Mouse (Mus musculus): ENCODE results near the gene Uap1l1.
"Not testable (repeated sequence)": the region's sequence is repeated elsewhere in the genome, so short reads cannot be mapped to it uniquely, and the experiment has no call there.

Gene Uap1l1

DNA sequence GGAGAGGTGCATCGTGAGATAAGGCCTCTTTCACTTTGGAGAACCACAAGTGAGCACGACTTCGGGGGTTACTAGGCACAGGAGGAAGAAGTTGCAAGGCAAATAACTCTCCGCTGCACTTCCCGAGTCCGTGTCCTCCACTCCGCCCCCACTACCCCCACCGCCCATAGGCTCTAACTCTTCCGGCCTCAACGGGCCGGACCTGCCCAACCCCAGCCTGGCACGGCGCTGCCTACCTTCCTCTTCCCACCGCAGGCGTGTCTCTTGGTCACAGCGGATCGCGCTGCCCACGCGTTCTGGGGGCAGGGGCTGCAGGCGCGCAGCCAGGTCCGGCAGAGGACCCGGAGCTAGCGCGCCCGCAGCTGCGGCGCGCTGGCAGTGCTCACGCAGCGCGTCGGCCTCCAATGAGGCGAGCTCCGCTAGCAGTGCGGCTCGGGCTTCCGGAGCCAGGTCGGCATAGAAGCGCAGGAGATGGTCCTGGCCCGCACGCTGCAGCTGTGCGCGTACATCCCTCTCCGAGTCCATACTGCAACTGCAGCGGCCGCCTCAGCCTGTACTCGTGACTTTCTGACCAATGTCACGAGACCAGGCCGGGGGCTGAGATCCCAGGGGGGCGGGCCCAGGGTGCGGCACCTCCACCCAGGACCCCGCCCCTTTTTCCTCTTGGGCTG lies at the start of gene Uap1l1:
TSS of gene Uap1l1 (minus strand) at position 592 of the 671 bp plus-strand sequence.
- peak; percentile 50 for DNase-seq

- not testable (repeated sequence) for DNase-seq
These were observed 48.0 kb upstream of the Uap1l1 start for GRCm38 (mm10) chr2:25413436-25413835.

- no peak for DNase-seq
These were observed 43.4 kb upstream of the Uap1l1 start for GRCm38 (mm10) chr2:25408908-25409307.

GRCm38 (mm10) chr2:25403994-25404393 lies 38.5 kb upstream of the Uap1l1 start:
- DNase-seq, result peak; percentile 16

DNA sequence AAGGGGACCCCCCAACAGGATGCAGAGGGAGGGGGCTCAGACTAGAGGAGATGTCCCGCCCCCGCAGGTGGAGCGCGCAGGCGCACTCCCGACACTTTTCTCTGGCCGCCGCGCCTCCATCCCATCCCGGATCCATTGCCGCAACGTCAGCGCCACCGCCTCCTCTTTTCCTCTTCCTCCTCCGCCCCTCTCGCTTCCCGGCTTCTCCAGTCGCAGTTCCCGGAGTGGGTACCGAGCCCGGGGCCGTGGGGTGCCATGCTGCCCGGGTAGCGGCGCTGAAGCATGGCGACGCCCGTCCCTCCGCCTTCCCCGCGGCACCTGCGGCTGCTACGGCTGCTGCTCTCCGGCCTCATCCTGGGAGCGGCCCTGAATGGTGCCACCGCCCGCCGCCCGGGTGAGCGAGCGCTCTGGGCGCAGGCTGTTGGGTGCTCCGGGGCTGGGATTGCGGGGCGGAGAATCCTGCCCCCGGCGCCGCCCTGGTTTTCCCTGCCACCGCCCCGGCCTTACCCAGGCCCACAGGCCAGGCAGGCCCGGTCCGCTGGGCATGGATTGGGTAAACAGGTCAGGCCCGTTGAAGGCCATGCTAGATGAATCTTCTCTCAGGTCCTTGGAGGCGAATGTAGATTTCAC lies 37.6 kb upstream of the Uap1l1 start:
- peak; percentile 91 for DNase-seq

DNA sequence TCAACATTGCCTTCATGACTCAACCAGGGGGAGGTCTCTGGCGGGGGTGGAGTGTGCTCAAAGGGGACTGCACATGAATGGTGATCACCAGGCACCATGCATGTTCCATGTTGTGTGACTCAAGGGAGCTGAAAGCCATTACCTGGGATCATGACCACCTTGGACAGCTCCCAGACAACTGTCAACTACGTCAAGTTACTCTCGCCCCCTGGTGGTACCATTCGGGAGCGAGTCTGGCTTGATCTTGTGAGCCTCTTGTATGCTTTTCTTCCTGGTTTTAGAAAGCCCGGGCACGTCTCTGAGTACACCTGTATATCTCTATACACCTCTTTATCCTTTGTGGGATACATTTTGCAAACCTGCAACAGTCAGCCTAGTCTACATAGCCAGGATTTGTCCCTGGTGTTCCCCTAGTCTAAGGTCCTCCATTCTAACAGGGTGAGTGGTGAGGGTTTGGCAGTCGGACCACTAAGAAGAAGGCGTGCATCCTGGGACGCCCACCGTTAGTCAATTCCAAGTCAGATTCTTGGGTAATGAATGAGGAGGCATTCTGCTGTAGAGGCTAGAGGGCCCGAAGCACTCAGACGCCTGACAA lies 37.0 kb upstream of the Uap1l1 start:
- peak; percentile 75 for DNase-seq

DNA sequence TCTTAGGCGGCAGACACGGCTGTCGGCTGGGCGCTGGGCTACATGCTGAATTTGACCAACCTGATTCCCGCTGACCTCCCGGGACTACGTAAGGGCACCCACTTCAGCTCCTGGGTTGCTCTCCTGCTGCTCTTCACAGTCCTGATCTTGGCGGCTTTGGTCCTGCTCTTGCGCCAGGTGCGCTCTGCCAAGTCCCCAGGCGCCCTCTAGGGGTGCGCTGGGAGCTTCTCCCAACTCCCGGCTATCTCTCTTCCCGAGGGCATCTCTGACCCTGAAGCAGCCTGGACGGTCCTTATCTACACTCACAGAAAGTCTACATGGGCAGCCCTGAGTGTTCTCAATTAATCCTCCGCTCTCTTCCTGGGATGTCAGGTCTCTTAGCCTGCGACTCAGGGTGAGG lies 35.3 kb upstream of the Uap1l1 start:
- DNase-seq, result peak; percentile 71

- DNase-seq, result no peak
These were observed 34.8 kb upstream of the Uap1l1 start for GRCm38 (mm10) chr2:25400291-25400690.

DNA sequence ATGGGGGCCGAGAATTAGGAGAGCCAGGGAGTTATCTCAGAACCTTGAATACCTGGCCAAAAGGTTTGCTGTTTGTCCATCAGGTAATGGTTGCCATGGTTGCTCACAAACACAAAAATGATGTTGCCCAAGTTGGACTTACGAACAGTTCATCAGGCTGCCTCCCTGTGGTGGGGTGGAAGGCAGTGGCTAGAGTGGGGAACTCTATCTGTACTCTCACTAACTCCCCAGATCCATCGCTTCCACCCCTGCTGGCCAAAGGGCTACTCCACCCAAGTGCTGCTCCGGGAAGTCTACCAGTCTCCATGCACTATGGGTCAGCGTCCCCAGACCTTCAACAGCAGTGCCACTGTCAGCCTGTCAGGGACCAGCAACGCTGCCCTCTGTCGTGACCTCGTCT lies 33.6 kb upstream of the Uap1l1 start, which contains the start of gene Npdc1:
TSS of gene Npdc1 (plus strand) at position 301 of the 400 bp plus-strand sequence.
- no peak for DNase-seq

DNA sequence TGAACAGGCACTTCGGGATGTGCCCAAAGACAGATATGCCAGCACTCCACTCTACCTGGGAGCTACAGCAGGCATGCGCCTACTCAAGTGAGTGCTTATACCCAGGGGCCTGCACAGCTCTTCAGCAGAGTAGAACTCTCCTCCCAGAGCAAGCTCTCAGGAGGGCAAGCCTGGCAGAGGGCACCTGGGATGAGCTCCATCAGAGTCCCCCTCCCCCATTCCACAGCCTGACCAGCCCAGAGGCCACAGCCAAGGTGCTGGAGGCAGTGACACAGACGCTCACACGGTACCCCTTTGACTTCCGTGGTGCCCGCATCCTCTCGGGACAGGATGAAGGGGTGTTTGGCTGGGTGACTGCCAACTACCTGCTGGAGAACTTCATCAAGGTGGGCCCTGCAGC lies 32.6 kb upstream of the Uap1l1 start:
- DNase-seq, result no peak

GRCm38 (mm10) chr2:25397010-25397409 lies 31.5 kb upstream of the Uap1l1 start:
- DNase-seq, result no peak

GRCm38 (mm10) chr2:25396597-25396983 lies 31.1 kb upstream of the Uap1l1 start:
- peak; percentile 76 for DNase-seq

DNA sequence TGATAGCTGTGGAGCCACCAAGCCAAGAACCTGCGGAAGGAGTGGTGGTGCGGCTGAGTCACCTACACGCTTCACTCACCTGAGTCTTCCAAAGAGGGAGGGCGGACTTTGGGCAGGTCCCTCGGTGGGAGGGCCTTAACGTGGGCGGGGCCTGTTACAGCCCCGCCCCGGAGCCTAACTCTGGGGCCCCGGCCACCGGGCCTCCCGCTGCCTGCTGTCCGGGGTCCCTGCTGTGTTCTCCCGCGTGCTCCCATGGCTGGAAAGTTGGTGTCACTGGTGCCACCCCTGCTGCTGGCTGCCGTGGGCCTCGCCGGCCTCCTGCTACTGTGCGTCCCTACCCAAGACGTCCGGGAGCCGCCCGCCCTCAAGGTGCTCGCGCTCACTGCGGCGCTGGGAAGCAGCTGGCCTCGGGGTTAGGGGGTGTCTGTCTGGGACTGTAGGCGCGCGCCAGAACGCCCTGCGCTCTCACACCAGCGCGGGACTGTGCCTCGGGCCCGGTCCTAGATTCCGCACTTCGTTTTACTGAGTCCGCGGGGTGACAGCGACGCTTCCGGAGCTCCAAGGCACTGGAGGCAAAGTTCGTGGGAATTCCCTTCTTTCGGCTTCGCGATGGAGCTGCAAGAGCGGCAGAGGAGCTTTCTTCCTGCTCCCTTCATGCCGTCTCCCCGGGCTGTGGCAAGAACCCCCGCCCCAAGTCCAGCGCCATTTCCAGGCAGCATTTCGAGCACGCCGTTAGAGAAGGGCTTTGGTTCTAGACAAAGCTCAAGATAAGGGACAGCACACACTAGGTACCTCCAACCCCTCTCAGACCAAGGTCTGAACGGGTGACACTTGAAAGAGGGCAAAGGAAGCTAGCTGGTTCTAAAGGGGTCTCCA lies 30.5 kb upstream of the Uap1l1 start, which contains the start of gene Entpd2:
TSS of gene Entpd2 (plus strand) at position 154 of the 876 bp plus-strand sequence.
- DNase-seq, result no peak

- DNase-seq, result no peak
These were observed 29.1 kb upstream of the Uap1l1 start for GRCm38 (mm10) chr2:25394281-25395221.

DNA sequence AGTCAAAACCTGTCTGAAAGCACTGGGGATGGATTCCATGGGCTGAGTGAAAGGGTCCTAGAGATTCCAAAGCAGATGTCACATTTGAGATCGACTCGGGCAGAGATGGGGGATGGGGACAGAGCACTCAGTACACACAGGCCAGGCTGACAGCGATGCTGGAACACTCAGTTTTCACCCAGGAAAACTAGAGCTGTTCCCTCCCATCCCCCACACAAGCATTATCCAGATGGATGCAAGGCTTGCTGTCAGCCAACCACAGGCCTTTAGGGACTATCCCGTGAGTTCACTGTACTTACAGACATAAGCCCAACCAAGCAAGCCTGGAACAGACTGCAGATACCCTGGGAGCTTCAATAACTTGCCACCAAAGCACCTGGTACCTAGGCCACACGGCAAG lies 25.8 kb upstream of the Uap1l1 start:
- DNase-seq, result no peak

- no peak for DNase-seq
These were observed 19.0 kb upstream of the Uap1l1 start for GRCm38 (mm10) chr2:25384492-25384891.

DNA sequence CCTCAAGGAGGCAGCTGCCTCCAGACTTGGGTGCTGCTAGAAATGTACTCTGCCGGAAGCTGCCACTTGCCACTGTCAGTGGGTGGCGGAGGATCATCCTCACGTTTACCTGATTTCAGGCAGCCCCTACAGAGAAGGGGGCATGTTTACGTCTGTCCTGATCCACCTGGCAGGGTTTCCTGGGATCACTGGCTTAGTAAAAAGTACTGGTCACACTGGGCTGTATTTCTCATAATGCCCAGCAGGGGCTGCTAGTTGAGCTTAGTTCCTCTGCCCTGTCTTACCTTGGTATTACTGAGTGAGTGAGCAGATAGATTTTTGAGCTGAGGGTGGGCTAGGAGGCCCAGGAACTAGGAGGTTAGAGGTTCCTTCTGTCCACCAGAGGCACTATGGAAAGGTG lies 11.1 kb upstream of the Uap1l1 start:
- DNase-seq, result no peak

- no peak for DNase-seq
These were observed 7.9 kb upstream of the Uap1l1 start for GRCm38 (mm10) chr2:25373431-25373830.

- no peak for DNase-seq
These were observed 7.3 kb upstream of the Uap1l1 start for GRCm38 (mm10) chr2:25372644-25373391.

DNA sequence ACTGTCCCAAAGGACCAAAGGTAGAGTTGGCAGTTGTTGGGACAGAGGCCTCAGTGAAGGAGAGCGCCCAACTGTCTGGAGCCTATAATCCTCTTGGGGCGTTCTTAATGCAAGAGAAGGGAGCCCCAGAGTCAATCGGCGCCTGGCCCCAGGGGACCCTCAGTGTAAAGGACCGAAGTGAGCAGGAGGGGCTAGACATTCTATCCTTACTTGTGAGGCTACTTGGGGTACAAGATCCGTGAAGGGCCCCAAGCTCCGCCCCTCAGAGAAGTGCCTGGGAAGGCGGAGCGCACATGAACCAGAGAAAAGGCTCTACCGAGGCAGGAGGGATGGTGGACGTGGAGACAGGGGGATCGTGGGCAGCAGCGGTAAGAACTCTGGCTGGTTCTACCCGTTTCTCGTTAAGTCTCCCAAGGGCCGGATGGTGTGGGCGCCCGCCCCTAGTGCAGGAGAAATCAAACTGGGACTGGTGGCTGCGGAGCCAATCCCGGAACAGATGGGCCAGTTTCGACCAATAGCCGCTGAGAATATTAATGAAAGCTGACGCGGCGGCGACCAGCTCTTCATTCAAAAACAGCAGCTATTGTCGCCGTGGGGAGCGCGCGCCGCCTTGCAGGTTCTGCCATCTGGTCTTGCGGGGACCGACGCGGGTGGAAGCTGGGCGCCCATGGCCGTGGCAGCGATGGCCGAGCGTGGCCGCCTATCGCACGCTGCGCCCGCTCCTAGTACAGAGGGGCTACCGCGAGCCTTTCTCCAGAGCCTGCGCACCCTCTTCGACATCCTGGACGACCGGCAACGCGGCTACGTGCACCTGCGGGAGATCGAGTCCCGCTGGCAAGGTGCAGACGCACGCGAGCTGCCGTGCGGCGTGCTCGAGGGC lies 6.5 kb upstream of the Uap1l1 start, which contains the start of gene Sapcd2:
TSS of gene Sapcd2 (plus strand) at position 558 of the 880 bp plus-strand sequence.
- DNase-seq, result peak; percentile 84

Data from cerebellum, adult 8-10 months (tissue).